Mouse (Mus musculus) limb, embryonic 14.5 days (tissue): ENCODE results near the gene Gsn. TPM values are rescaled to one million over a fixed set of nuclear protein-coding genes. Genes with fewer than 3 reads are reported as not detected.

ENCODE experiments used
- ATAC-seq: fragments of 200-750 bp; cut with Nextera tagmentation; 2 replicates; pipeline ENCODE4 v1.8.0; 2017; ENCODE audit warnings: low read depth, moderate number of reproducible peaks, moderate TSS enrichment; ENCODE audit not compliant: low FRiP score
- DNase-seq: peaks from one replicate; pipeline ENCODE4 v3.0.0-alpha.2; 2015; ENCODE audit warnings: low spot score
- H3K27ac ChIP-seq: fragments of 300-500 bp; sonication (generic); replicated peaks from 2 replicates; pipeline ENCODE4 v1.5.1; 2014; ENCODE audit warnings: low read depth, mild to moderate bottlenecking, low read length, moderate library complexity, mixed read lengths
- H3K27me3 ChIP-seq: fragments of 300-500 bp; sonication (generic); 2 replicates; pipeline ENCODE4 v1.6.1; 2014; ENCODE audit warnings: low read length, mixed read lengths; ENCODE audit not compliant: control insufficient read depth, insufficient read depth
- H3K36me3 ChIP-seq: fragments of 300-500 bp; sonication (generic); 2 replicates; pipeline ENCODE4 v1.6.1; 2014; ENCODE audit warnings: mild to moderate bottlenecking, low read length, moderate library complexity, mixed read lengths; ENCODE audit not compliant: control insufficient read depth, insufficient read depth
- H3K4me1 ChIP-seq: fragments of 300-500 bp; sonication (generic); 2 replicates; pipeline ENCODE4 v1.6.1; 2014; ENCODE audit warnings: antibody characterized with exemption, low read length, mixed read lengths; ENCODE audit not compliant: control insufficient read depth, insufficient read depth
- H3K4me2 ChIP-seq: fragments of 300-500 bp; sonication (generic); replicated peaks from 2 replicates; pipeline ENCODE4 v1.6.1; 2014; ENCODE audit warnings: low read depth, mild to moderate bottlenecking, low read length, moderate library complexity; ENCODE audit not compliant: severe bottlenecking
- H3K4me3 ChIP-seq: fragments of 300-500 bp; sonication (generic); replicated peaks from 2 replicates; pipeline ENCODE4 v1.5.1; 2014; ENCODE audit warnings: low read length
- H3K9ac ChIP-seq: fragments of 300-500 bp; sonication (generic); 2 replicates; pipeline ENCODE4 v1.6.1; 2014; ENCODE audit warnings: mild to moderate bottlenecking, low read depth, low read length, moderate library complexity; ENCODE audit not compliant: severe bottlenecking
- H3K9me3 ChIP-seq: fragments of 300-500 bp; sonication (generic); 2 replicates; pipeline ENCODE4 v1.6.1; 2016; ENCODE audit warnings: low read length; ENCODE audit not compliant: control insufficient read depth
- POLR2A ChIP-seq: fragments of 200-500 bp; IDR thresholded peaks from 2 replicates; pipeline ENCODE4 v1.8.0; 2012; ENCODE audit warnings: inconsistent platforms, mild to moderate bottlenecking, moderate library complexity, borderline replicate concordance; ENCODE audit not compliant: insufficient read depth, insufficient read length; ENCODE audit errors: extremely low read depth
- WGBS: fragments of 180-500 bp; shearing (Covaris S2); extraction: QIAGEN DNeasy Blood & Tissue Kit; methylation state at CpG from one replicate; pipeline ENCODE4 v1.1.7; 2014; 5-methylcytosine and 5-hydroxymethylcytosine counted together
- polyA plus RNA-seq, 2 experiments: library from polyadenylated mRNA; depleted of rRNA in 1 of 2; stranded (reverse) in 1 of 2; unstranded in 1 of 2; fragments of >200 nt; fragmentation: Nextera tagmentation in 1 of 2; extraction: Ambion mirVana in 1 of 2; gene quantifications; 2 replicates each; pipeline versions ENCODE4 v1.2.1 to v1.2.3; 2012 to 2014

The Gsn gene
- polyA plus RNA-seq, 2 experiments = 160 to 214 TPM

DNA sequence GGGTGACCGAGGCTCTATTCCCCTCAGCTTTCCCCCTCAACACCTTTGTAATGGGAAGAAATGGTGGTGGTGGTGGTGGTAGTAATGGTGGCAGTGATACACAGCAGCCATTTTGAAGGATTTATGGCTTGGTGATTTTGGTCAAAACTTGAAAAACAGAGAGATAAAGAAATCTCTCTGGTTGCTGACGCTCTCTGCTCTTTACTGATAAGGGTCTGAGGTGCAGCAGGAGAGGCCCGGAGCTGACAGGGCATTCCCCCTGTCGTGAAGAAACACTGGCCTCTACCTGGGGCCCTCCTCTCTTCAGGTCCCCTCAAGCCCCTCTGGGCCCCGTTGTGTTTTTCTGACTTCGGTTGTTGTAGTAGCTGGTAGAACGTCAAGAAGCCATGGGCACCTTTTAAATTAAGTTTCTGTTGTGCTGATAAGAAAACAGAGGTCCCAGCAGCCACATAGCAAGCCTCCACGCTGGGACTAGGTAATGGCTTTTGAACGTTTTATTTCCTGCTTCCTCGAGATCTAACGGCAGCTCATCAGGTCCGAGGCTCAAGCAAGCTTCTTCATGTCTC, 42.8 kb upstream of the Gsn start:
- no peak overlapping the region for H3K27ac ChIP-seq
- H3K36me3 ChIP-seq = no peaks in the 10 kb centered on the region
- no peak for TF ChIP-seq POLR2A
- ATAC-seq (no peak), DNase-seq (no peak)
- H3K27me3 ChIP-seq = no peaks in the 10 kb centered on the region
- peaks cover 5% of the 10 kb centered on the region; the same call in 1 of the 2 replicates for H3K4me1 ChIP-seq
- H3K9me3 ChIP-seq = no peaks in the 10 kb centered on the region
- no peak overlapping the region for H3K4me2 ChIP-seq
- WGBS = 77% methylated on average over 12 of the region's 12 CpGs
- no peak overlapping the region for H3K9ac ChIP-seq
- H3K4me3 ChIP-seq = no peak overlapping the region

DNA sequence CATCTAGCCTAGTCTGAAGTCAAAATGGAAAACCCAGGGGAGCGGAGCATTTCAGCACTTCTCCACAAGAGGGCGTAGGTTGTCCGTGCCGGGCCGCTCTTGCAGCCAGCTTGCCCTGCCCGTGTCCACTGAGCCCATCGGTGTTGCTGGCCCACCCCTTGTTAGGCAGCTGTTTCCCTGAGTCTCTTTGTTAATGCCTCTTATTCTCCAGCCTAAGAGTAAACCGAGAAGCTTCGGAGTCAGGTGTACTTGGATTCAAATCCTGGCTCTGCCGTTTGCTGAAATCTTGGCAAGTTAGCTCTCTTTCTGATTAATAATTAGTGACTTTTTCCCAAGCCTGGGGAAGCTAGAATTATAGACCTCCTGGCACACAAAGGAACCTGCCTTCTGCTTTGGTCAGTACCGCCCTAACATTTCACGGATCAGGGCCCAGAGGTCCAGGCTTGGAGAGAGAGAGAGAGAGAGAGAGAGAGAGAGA, 41.3 kb upstream of the Gsn start:
- no peaks in the 10 kb centered on the region for H3K36me3 ChIP-seq
- H3K27ac ChIP-seq = no peak overlapping the region
- WGBS = 8% methylated on average over 12 of the region's 12 CpGs
- no peaks in the 10 kb centered on the region for H3K9me3 ChIP-seq
- no peak for TF ChIP-seq POLR2A
- peaks cover 5% of the 10 kb centered on the region; the same call in 1 of the 2 replicates for H3K4me1 ChIP-seq
- no peak overlapping the region for H3K4me3 ChIP-seq
- H3K27me3 ChIP-seq = no peaks in the 10 kb centered on the region
- ATAC-seq (peak; percentile 69), DNase-seq (peak; percentile 77)
- no peak overlapping the region for H3K9ac ChIP-seq
- peak overlapping the region; percentile 31 for H3K4me2 ChIP-seq

DNA sequence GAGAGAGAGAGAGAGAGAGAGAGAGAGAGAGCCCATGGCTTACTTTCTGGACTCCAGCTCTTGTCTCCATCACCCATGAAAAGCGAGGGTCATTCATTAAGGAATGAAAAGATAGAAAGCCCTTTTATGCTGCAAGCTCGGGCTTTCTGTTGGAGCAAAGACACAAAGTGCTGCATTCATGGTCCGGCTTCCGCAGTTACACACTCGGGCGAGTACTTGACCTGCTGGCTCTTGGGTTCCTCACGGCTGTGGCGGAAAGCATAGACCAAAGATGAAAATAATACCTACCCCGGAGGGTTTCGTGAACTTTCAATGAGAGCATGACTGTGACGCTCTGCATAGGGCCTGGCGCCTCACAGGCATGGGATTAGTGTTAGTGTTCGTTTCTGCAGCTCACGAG, 40.8 kb upstream of the Gsn start:
- 74% methylated on average over 14 of the region's 14 CpGs for WGBS
- no peak for DNase-seq
- peak; percentile 18; the same call in 1 of the 2 replicates for ATAC-seq
- H3K4me3 ChIP-seq = no peak overlapping the region
- H3K4me1 ChIP-seq = peaks cover 5% of the 10 kb centered on the region; the same call in 1 of the 2 replicates
- H3K27ac ChIP-seq = no peak overlapping the region
- TF ChIP-seq POLR2A = no peak
- H3K9ac ChIP-seq = no peak overlapping the region
- no peaks in the 10 kb centered on the region for H3K27me3 ChIP-seq
- no peaks in the 10 kb centered on the region for H3K36me3 ChIP-seq
- H3K4me2 ChIP-seq = no peak overlapping the region
- H3K9me3 ChIP-seq = no peaks in the 10 kb centered on the region

DNA sequence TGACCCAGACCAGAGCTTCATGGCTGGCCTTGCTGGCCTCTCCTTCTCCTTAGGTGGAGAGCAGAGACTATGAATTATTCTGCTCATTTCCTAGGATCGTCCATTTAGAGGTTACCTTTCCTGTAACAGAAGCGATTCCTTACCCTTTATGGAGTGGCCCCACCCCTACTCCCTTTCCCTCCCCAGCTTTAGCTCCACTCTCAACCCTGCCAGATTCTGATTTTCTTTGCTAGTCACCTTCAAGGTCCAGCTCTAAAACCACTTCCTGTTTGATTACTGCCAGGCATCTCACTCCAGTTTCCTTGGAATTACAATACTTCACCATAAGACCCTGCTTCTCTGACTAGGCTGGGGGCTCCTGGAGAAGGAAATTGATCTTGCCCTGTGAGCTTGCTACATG, 39.5 kb upstream of the Gsn start:
- TF ChIP-seq POLR2A = no peak
- ATAC-seq = no peak
- no peak overlapping the region for H3K27ac ChIP-seq
- no peak for DNase-seq
- no peaks in the 10 kb centered on the region for H3K36me3 ChIP-seq
- H3K9ac ChIP-seq = no peak overlapping the region
- no peak overlapping the region for H3K4me3 ChIP-seq
- no peaks in the 10 kb centered on the region for H3K9me3 ChIP-seq
- H3K4me1 ChIP-seq = peaks cover 5% of the 10 kb centered on the region; the same call in 1 of the 2 replicates
- 78% methylated on average over 2 of the region's 2 CpGs for WGBS
- H3K4me2 ChIP-seq = no peak overlapping the region
- no peaks in the 10 kb centered on the region for H3K27me3 ChIP-seq

DNA sequence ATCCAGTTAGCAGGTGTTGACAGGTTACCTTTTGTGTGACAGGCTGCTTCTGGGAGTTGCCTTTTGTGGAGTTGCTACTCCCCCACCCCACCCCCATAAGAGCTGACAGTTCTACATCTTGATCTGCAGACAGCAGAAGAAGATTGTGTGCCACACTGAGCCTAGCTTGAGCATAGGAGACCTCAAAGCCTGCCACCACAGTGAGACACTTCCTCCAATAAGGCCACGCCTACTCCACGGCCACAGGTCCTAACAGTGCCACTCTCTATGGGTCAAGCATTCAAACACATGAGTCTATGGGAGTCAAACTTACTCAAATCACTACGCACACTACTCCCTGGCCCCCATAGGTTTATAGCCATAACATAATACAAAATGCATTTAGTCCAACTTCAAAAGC, 37.4 kb upstream of the Gsn start:
- no peaks in the 10 kb centered on the region for H3K27me3 ChIP-seq

More for the DNA sequence above, 37.4 kb upstream of the Gsn start:
- Histone ChIP-seq H3K9ac (no peak overlapping the region), H3K36me3 (no peaks in the 10 kb centered on the region), H3K4me3 (no peak overlapping the region), H3K4me2 (no peak overlapping the region), H3K27ac (no peak overlapping the region), H3K9me3 (no peaks in the 10 kb centered on the region), H3K4me1 (peaks cover 13% of the 10 kb centered on the region; the same call in 1 of the 2 replicates)
- TF ChIP-seq POLR2A = no peak
- 98% methylated on average over 3 of the region's 3 CpGs for WGBS
- ATAC-seq = no peak
- no peak for DNase-seq
